Mouse (Mus musculus) right cerebral cortex, adult 2 months (tissue): ENCODE measurements at regions not wholly inside any gene's neighbourhood (a gene's known extent, or its start where the extent isn't known, plus 50 kb on each side); places are given as distances from the start of the nearest gene placed in this dataset.

Source experiments
- DNase-seq, 2 experiments: peaks; one replicate each; pipeline ENCODE4 v3.0.0; 2021 to 2022; ENCODE audit warnings: low spot score in 2 of 2

DNA sequence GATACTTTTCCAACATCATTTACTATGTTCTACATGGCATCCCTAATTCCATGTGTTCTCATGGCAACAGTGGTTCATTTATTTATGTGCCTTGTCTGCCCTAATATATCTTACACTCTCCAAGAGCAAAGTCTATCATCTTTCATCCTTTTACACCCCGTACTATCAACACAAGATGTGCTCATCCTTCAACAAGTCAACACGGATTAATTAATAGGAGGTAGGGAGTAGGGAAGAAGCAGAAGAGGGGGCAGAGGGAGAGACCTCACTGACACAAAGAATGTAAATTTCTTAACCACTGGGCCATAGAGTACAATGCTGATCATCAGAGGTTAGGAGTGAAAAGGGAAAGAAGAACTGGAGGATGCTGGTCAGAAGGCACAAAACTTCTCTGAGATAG is 267.0 kb upstream of the Setmar start:
- no peak for DNase-seq

DNA sequence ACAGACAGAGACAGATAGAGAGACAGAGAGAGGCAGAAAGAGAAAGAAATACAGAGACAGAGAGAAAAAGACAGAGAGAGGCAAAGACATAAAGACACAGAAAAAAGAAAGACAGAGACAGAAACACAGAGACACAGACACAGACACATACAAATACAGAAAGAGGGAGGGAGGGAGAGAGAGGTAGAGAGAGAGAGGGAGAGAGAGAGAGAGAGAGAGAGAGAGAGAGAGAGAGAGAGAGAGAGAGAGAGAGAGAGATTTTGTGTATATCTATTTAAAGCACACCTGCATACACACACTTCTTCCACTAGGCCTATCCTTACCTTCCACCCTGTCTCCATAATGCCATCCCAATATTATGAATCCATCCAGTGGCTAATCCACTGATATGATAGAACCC is 261.8 kb upstream of the Setmar start:
- DNase-seq, result no peak
